Mouse (Mus musculus) A20 (cell line): ENCODE data around the gene Cdk17.
A peak's percentile ranks its signal among the peaks of the same experiment; 100 is the strongest.
"Not testable (repeated sequence)": the region's sequence is repeated elsewhere in the genome, so short reads cannot be mapped to it uniquely, and the experiment has no call there.

Experiments
- DNase-seq: peaks from one replicate; pipeline ENCODE4 v3.0.0-alpha.2; 2011; ENCODE audit warnings: low read depth, low spot score

Cdk17 gene

GRCm38 (mm10) chr10:93143285-93143985 is 17.2 kb upstream of the Cdk17 start:
- DNase-seq, result no peak

GRCm38 (mm10) chr10:93143986-93144314 is 16.7 kb upstream of the Cdk17 start:
- no peak for DNase-seq

DNA sequence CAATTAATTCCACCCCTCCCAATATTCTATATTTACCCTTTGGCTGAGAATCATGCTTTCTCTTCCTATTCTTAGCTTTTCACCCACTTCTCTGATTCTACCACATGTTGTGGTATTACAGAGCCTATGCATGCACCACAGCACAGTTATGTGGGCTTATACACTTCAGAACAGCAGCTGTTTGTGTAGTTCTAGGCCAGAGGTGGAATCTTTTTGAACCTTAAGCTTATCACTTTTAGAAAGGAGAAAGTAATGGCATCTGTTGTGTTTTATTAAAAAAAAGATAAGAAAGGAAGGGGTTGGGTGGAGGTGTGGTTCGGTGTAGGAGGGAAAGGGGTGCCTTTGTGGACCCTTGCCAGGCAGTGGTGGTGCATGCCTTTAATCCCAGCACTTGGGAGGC is 16.1 kb upstream of the Cdk17 start:
- DNase-seq, result no peak

- no peak for DNase-seq
Observed at GRCm38 (mm10) chr10:93145088-93145487, 15.6 kb upstream of the Cdk17 start.

- DNase-seq, result no peak
Observed at GRCm38 (mm10) chr10:93146601-93147000, 14.1 kb upstream of the Cdk17 start.

- DNase-seq, result no peak
Observed at GRCm38 (mm10) chr10:93147691-93148090, 13.0 kb upstream of the Cdk17 start.

DNA sequence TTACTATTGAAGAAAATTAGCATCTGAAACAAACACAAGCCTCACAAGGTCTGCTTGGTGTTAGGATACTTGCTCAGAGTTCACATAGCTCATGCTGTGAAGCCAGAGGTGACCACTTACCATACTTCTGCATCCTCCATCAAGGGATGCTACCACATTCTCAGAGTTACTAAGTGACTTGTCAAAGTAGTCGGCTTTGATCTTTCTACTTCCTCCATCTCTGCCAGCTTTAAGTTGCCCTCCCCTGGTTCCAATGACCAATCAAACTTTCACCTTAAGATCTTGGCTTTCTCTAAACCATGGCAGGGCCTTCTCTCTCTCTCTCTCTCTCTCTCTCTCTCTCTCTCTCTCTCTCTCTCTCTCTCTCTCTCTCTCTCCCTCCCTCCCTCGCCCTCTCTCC is 11.1 kb upstream of the Cdk17 start:
- DNase-seq, result no peak

- DNase-seq, result no peak
Observed at GRCm38 (mm10) chr10:93151775-93152174, 8.9 kb upstream of the Cdk17 start.

DNA sequence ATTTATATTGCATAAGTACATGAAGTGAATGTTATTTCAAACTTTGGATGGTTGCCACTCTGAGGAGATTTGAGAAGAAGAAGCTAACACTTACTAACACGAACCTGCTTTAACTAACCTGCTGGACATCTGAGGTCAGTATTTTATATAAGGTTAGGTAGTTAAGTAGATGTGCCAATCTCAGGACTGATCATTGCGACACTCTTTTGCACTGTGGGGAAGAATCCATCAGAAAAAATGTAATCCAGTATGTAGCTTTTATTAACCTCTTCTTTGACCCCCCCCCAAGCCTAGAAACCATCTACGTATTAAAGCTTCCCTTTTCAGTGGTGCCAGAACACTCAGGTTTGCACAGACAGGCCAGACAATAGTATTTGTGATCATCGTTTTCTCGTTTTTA is 8.0 kb upstream of the Cdk17 start:
- DNase-seq, result no peak

- not testable (repeated sequence) for DNase-seq
Observed at GRCm38 (mm10) chr10:93153404-93153803, 7.3 kb upstream of the Cdk17 start.

GRCm38 (mm10) chr10:93159651-93160496 is 801 bp upstream of the Cdk17 start:
- DNase-seq, result no peak

DNA sequence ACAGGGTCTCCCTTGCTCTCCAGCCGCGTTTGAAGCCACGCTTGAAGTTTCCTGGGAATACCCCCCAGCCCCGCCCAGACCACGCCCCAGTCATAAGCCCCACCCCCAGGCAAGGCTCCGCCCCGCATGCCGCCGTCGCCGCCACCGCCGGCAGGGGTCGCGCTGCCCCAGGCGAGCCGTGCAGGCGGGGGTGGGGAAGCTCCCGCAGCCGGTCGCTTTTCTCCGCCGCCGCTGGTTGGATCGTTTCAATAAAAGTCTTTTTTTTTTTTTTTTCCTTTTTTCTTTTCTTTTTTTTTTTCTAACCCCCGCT is 223 bp upstream of the Cdk17 start:
- DNase-seq, result peak; percentile 88

DNA sequence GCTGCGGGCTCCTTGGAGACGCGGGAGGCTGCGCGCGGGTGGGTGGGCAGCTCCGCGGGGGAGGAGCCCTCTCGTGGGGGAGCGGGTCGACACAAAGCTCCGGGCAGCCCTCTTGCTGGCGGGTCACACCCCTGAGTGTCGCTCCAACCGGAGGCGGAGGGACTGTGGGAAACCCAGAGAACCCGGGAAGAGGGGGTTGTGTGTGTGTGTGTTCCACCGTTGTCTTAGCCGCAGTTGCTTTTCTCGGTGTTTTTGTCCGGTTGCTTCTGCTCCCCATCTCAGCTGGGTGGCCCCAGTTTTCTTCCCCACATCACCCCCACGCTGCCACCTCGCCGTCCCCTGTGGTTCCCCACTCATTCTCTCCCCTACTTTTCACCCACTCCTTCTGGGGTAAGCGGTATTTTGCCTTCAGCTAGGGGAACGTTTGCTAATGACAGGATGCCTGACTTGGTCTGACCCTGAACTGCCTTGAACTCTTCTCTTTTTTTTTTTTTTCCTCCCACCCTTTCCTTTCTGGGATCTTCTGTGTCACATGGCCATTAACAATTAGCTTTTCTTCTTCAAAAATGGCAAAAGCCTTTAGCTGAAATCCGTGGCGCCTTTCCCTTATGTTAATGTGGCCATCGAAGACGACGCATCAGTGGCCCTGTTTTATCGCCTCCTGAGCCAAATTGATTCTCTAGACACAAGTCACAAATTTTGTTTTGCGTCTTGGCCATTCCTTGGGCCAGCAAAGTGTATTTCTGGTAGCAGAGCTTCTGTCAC is 1.0 kb downstream of the Cdk17 start:
- peak; percentile 80 for DNase-seq

DNA sequence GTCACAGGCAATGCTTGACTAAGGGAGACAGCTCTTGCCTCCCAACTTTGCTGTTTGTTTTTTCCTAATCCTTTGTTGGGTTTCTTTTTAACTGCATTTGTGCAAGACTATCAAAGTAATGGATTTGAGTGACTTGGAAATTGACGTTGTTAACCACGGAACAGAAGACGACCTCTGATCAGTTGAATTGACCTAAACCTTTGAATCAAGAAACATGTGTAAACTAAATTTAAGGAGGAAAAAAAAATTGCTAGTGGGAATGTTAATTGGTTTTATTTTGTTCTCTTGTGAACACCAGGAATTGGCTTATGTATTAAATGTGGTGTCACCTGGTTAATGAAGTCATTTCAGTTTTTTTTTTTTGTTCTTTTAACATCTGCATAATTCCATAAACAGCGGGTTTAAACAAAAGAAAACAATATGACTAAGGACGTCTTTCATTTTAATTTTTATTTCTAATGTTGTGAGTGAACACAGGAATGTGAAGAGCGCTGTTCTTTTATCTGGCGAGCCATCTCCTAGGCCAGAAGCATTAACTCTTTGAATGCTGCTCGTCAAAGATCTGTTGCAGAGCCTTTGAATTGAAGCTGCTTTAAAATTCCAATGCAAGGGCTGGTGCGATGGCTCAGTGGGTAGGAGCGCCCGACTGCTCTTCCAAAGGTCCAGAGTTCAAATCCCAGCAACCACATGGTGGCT is 1.7 kb downstream of the Cdk17 start:
- DNase-seq, result peak; percentile 68

- DNase-seq, result peak; percentile 69
Observed at GRCm38 (mm10) chr10:93162972-93163660, 2.4 kb downstream of the Cdk17 start.

DNA sequence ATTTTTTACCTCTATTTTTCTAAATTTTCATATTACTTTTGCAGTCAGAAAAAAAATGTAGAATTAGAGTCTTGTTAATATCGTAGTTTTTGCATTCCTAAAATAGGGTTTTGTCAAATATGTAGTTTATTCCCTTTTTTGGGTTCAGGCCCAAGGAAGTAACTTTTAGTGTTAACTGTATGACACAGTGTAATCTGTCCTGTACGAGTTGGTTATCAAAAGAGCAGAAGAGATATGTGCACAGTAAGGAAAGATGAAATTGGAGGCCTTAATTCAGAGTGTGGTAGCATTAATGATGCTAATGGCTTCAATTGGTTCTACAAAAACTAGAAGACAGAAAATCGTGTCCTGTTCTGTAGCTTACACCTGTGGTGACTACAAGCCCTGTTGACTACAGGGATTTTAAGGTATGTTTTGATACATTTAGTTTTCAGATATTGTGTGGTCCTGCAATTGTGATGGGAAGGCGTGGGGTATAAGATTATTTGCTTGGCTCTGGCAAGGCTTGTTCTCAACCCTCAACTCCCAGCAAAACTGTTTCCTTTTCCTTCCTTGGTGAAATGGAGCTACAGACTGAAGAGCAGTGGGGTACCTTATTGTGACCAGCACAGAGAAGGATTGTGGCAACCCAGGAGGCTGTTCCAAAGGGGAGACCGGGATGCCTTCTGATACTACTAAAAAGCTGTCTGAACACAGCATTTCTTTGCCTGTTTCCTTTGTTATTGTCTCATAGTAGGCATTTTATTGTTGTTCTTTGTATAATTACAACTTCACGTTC is 3.2 kb downstream of the Cdk17 start:
- peak; percentile 68 for DNase-seq

- DNase-seq, result peak; percentile 82
Observed at GRCm38 (mm10) chr10:93165416-93166381, 5.0 kb downstream of the Cdk17 start.

- no peak for DNase-seq
Observed at GRCm38 (mm10) chr10:93166382-93166769, 5.7 kb downstream of the Cdk17 start.

GRCm38 (mm10) chr10:93167311-93167710 is 6.6 kb downstream of the Cdk17 start:
- DNase-seq, result peak; percentile 79
